Mouse (Mus musculus) lung, adult 2 months (tissue): ENCODE results near the gene Gp1ba.

Source experiments
- CTCF ChIP-seq: fragments of 200-500 bp; IDR thresholded peaks from 2 replicates; pipeline ENCODE4 v1.5.1; 2011; ENCODE audit warnings: mild to moderate bottlenecking, low read length, control low read depth; ENCODE audit not compliant: insufficient read depth
- POLR2A ChIP-seq: fragments of 200-500 bp; IDR thresholded peaks from 2 replicates; pipeline ENCODE4 v1.6.1; 2011; ENCODE audit warnings: low read depth, mild to moderate bottlenecking, control low read depth, low read length, borderline replicate concordance; ENCODE audit errors: extremely low read depth

DNA sequence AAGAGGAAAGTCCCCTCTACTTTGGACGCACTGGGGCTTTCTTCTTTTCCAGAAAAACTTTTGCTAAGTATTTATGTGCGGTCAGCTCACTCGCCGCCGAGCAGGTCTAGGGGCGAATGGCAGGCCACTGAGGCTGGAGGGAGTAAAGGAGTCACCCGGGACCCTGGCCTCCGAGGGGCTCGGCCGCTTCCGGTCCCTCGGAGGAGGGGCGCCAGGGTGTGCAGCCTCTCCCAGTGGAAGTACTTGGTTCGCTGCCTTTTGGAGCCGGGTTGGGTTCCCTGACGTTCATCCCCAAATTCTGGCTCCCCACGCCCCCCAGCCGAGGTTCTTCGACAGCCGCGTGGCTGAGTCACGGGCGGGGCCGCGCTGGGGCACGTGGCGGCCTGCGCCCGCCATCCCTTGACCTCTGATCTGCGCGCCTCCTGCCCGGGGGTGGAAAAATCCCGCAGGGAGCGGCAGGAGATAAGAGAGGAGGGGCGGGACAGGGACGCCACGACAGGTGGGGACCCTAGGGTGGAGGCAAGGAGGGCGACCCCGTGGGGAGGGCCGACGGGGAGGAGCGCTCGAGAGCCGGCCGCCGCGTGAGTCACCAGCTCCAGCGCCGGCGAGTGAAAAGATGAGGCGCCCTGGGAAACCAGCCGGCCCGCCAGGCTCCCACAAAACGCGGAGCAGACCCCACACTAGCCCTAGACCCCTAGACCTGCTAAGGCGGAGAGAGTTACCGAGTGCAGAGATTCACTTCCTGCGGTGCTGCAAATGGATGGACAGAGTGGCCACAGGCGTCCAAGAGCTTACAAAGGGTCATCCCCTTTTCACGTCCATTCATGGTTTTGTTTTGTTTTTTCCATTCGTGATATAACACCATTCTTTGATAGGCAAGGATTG is 16.9 kb downstream of the Gp1ba start:
- TF ChIP-seq POLR2A (no peak), CTCF (no peak)
